Mouse (Mus musculus) embryonic facial prominence, embryonic 12.5 days (tissue): ENCODE results near the gene Slc26a8. TPM values are rescaled to one million over a fixed set of nuclear protein-coding genes. Genes with fewer than 3 reads are reported as not detected.

Experiments used
- polyA plus RNA-seq: library from polyadenylated mRNA; unstranded; fragments of >200 nt; fragmentation: Nextera tagmentation; extraction: Ambion mirVana; gene quantifications from 2 replicates; pipeline ENCODE4 v1.2.1, GENCODE M21; 2016

Slc26a8 gene
- polyA plus RNA-seq, 1 experiment from 2014 or later = 0.73 TPM

Other genes starting within 250 kb of the Slc26a8 start
- 33.8 and 38.8 TPM in 2 replicates for gene Fkbp5, start 172.7 kb downstream of the Slc26a8 start, polyA plus RNA-seq
- not detected in 2 replicates for gene Armc12, start 159.4 kb downstream of the Slc26a8 start, polyA plus RNA-seq
- gene Clpsl2, start 140.8 kb downstream of the Slc26a8 start, polyA plus RNA-seq = not detected in 2 replicates
- gene Clps, start 129.5 kb downstream of the Slc26a8 start, polyA plus RNA-seq = not detected in 2 replicates
- 0.60 and 0.84 TPM in 2 replicates for gene Lhfpl5, start 114.6 kb downstream of the Slc26a8 start, polyA plus RNA-seq
- gene Srpk1, start 67.5 kb downstream of the Slc26a8 start, polyA plus RNA-seq = 95.1 and 96.2 TPM in 2 replicates
- 48.8 and 52.4 TPM in 2 replicates for gene Mapk14, start 1.1 kb upstream of the Slc26a8 start, polyA plus RNA-seq
- gene AC170998.1, start 35.9 kb upstream of the Slc26a8 start, polyA plus RNA-seq = 3.5 and 5.3 TPM in 2 replicates
- gene Mapk13, start 79.1 kb upstream of the Slc26a8 start, polyA plus RNA-seq = 20.7 and 22.1 TPM in 2 replicates
- 14.7 and 16.5 TPM in 2 replicates for gene Brpf3, start 110.9 kb upstream of the Slc26a8 start, polyA plus RNA-seq
- gene Pnpla1, start 168.2 kb upstream of the Slc26a8 start, polyA plus RNA-seq = 0.05 and 0.06 TPM in 2 replicates
- 0.13 and 0.15 TPM in 2 replicates for gene 4930539E08Rik, start 225.1 kb upstream of the Slc26a8 start, polyA plus RNA-seq